Mouse (Mus musculus): ENCODE data around the gene Ndufa8. TPM values are rescaled to one million over a fixed set of nuclear protein-coding genes. Genes with fewer than 3 reads are reported as not detected.

The Ndufa8 gene
- polyA plus RNA-seq, 1 experiment from 2014 or later = 239 TPM

GRCm38 (mm10) chr2:36032884-36033283, 16.3 kb downstream of the Ndufa8 start:
- Histone ChIP-seq H3K4me1 (replicated peaks; ENCODE audit: control insufficient read depth, insufficient read depth, low read length) (peaks cover 2% of the 10 kb centered on the region; the same call in 1 of the 2 replicates), H3K36me3 (ENCODE audit: control insufficient read depth, insufficient read depth, low read length) (peaks cover 7% of the 10 kb centered on the region), H3K27ac (ENCODE audit: low read length) (no peak overlapping the region), H3K27me3 (ENCODE audit: control insufficient read depth, insufficient read depth, low read depth, low read length) (no peaks in the 10 kb centered on the region), H3K4me2 (ENCODE audit: low read depth, low read length) (no peak overlapping the region), H3K9me3 (ENCODE audit: control insufficient read depth, low read length) (no peaks in the 10 kb centered on the region), H3K4me3 (ENCODE audit: low read length) (no peak overlapping the region), H3K9ac (ENCODE audit: low read length) (no peak overlapping the region)
- peak; percentile 56; the same call in 1 of the 2 replicates for ATAC-seq (ENCODE audit: low read depth)
- WGBS = 66% methylated on average over 7 of the region's 7 CpGs

DNA sequence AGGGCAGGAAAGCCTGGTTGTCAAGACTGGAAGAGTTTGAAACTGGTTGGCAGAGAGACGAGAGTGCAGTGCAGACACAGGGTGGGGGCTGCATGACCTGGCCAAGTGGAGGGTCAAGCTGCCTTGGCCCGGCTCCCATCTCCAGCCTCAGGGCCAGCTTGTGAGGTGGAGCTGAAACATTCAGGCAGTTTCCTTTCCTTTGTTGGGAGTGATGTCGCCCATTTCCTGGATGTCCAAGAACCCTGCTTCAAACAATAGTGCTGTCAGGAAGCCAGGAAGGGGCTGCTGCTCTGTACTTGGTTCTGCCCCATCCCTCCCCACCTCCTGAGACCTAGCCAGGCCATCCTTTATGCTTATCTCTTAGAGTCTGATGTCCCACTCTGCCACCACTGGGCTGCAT, 25.9 kb downstream of the Ndufa8 start:
- Histone ChIP-seq H3K27ac (ENCODE audit: low read length) (no peak overlapping the region), H3K4me3 (ENCODE audit: low read length) (no peak overlapping the region), H3K4me2 (ENCODE audit: low read depth, low read length) (no peak overlapping the region), H3K4me1 (replicated peaks; ENCODE audit: control insufficient read depth, insufficient read depth, low read length) (no peaks in the 10 kb centered on the region), H3K9me3 (ENCODE audit: control insufficient read depth, low read length) (no peaks in the 10 kb centered on the region), H3K36me3 (ENCODE audit: control insufficient read depth, insufficient read depth, low read length) (no peaks in the 10 kb centered on the region), H3K27me3 (ENCODE audit: control insufficient read depth, insufficient read depth, low read depth, low read length) (no peaks in the 10 kb centered on the region), H3K9ac (ENCODE audit: low read length) (no peak overlapping the region)
- 43% methylated on average over 3 of the region's 3 CpGs for WGBS
- ATAC-seq (ENCODE audit: low read depth) = peak; percentile 90

- H3K9ac ChIP-seq (ENCODE audit: low read length) = no peak overlapping the region
- no peaks in the 10 kb centered on the region for H3K36me3 ChIP-seq (ENCODE audit: control insufficient read depth, insufficient read depth, low read length)
- H3K4me3 ChIP-seq (ENCODE audit: low read length) = peak overlapping the region; percentile 17; the same call in 1 of the 2 replicates
- H3K27ac ChIP-seq (ENCODE audit: low read length) = no peak overlapping the region
- no peaks in the 10 kb centered on the region for H3K27me3 ChIP-seq (ENCODE audit: control insufficient read depth, insufficient read depth, low read depth, low read length)
- WGBS = 8% methylated on average over 31 of the region's 32 CpGs
- H3K4me2 ChIP-seq (ENCODE audit: low read depth, low read length) = peak overlapping the region; percentile 46
- peak; percentile 64 for ATAC-seq (ENCODE audit: low read depth)
- H3K9me3 ChIP-seq (ENCODE audit: control insufficient read depth, low read length) = no peaks in the 10 kb centered on the region
- no peaks in the 10 kb centered on the region for H3K4me1 ChIP-seq (replicated peaks; ENCODE audit: control insufficient read depth, insufficient read depth, low read length)
These were observed 27.6 kb downstream of the Ndufa8 start for GRCm38 (mm10) chr2:36021385-36022159.

DNA sequence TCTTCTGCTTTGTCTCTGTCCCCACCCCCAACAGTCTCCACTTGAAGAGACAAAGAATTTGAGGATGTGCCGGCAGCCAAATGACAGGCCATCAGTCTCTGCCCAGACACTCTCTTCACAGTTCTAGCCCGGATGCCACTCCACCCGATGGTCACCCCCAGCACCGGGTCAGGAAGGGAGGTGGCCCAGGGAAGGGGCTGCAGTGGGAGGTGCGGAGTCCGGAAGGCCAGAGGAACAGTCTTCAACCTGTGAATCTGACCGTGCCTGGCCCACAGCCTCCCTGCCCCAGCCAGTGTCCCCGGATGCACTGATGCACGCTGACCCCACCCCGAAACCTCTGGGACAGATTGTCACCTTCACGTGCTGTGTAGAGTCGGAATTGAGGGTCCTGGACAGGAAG, 36.2 kb downstream of the Ndufa8 start:
- no peak overlapping the region for H3K9ac ChIP-seq (ENCODE audit: low read length)
- H3K36me3 ChIP-seq (ENCODE audit: control insufficient read depth, insufficient read depth, low read length) = no peaks in the 10 kb centered on the region
- H3K9me3 ChIP-seq (ENCODE audit: control insufficient read depth, low read length) = no peaks in the 10 kb centered on the region
- no peak overlapping the region for H3K27ac ChIP-seq (ENCODE audit: low read length)
- H3K27me3 ChIP-seq (ENCODE audit: control insufficient read depth, insufficient read depth, low read depth, low read length) = peaks cover 6% of the 10 kb centered on the region
- ATAC-seq (ENCODE audit: low read depth) = peak; percentile 70
- 41% methylated on average over 12 of the region's 12 CpGs for WGBS
- peaks cover 7% of the 10 kb centered on the region for H3K4me1 ChIP-seq (replicated peaks; ENCODE audit: control insufficient read depth, insufficient read depth, low read length)
- no peak overlapping the region for H3K4me3 ChIP-seq (ENCODE audit: low read length)
- H3K4me2 ChIP-seq (ENCODE audit: low read depth, low read length) = no peak overlapping the region

- Histone ChIP-seq H3K4me1 (replicated peaks; ENCODE audit: control insufficient read depth, insufficient read depth, low read length) (peaks cover 7% of the 10 kb centered on the region), H3K27me3 (ENCODE audit: control insufficient read depth, insufficient read depth, low read depth, low read length) (peaks cover 6% of the 10 kb centered on the region), H3K9me3 (ENCODE audit: control insufficient read depth, low read length) (no peaks in the 10 kb centered on the region), H3K4me2 (ENCODE audit: low read depth, low read length) (peak overlapping the region; percentile 75), H3K9ac (ENCODE audit: low read length) (peak overlapping the region; percentile 58), H3K4me3 (ENCODE audit: low read length) (peak overlapping the region; percentile 47), H3K27ac (ENCODE audit: low read length) (no peak overlapping the region), H3K36me3 (ENCODE audit: control insufficient read depth, insufficient read depth, low read length) (no peaks in the 10 kb centered on the region)
- 0 out of 2 replicates have a peak, but pooled peaks have one; percentile 8 for ATAC-seq (ENCODE audit: low read depth)
- under 1% methylated on average over 42 of the region's 44 CpGs for WGBS
These were observed 37.8 kb downstream of the Ndufa8 start for GRCm38 (mm10) chr2:36011331-36011825.

- no peak overlapping the region for H3K9ac ChIP-seq (ENCODE audit: low read length)
- H3K36me3 ChIP-seq (ENCODE audit: control insufficient read depth, insufficient read depth, low read length) = no peaks in the 10 kb centered on the region
- no peak for ATAC-seq (ENCODE audit: low read depth)
- H3K27me3 ChIP-seq (ENCODE audit: control insufficient read depth, insufficient read depth, low read depth, low read length) = peaks cover 6% of the 10 kb centered on the region
- H3K27ac ChIP-seq (ENCODE audit: low read length) = no peak overlapping the region
- H3K4me1 ChIP-seq (replicated peaks; ENCODE audit: control insufficient read depth, insufficient read depth, low read length) = peaks cover 7% of the 10 kb centered on the region
- H3K4me2 ChIP-seq (ENCODE audit: low read depth, low read length) = peak overlapping the region; percentile 75
- WGBS = 50% methylated on average over 8 of the region's 8 CpGs
- H3K4me3 ChIP-seq (ENCODE audit: low read length) = no peak overlapping the region
- H3K9me3 ChIP-seq (ENCODE audit: control insufficient read depth, low read length) = no peaks in the 10 kb centered on the region
These were observed 38.6 kb downstream of the Ndufa8 start for GRCm38 (mm10) chr2:36010579-36010978.

- H3K9me3 ChIP-seq (ENCODE audit: control insufficient read depth, low read length) = no peaks in the 10 kb centered on the region
- peak; percentile 51; the same call in 1 of the 2 replicates for ATAC-seq (ENCODE audit: low read depth)
- WGBS = 20% methylated on average over 4 of the region's 4 CpGs
- peaks cover 6% of the 10 kb centered on the region for H3K27me3 ChIP-seq (ENCODE audit: control insufficient read depth, insufficient read depth, low read depth, low read length)
- H3K4me1 ChIP-seq (replicated peaks; ENCODE audit: control insufficient read depth, insufficient read depth, low read length) = peaks cover 7% of the 10 kb centered on the region
- H3K4me3 ChIP-seq (ENCODE audit: low read length) = no peak overlapping the region
- H3K36me3 ChIP-seq (ENCODE audit: control insufficient read depth, insufficient read depth, low read length) = no peaks in the 10 kb centered on the region
- no peak overlapping the region for H3K4me2 ChIP-seq (ENCODE audit: low read depth, low read length)
- H3K9ac ChIP-seq (ENCODE audit: low read length) = no peak overlapping the region
- H3K27ac ChIP-seq (ENCODE audit: low read length) = no peak overlapping the region
These were observed 39.8 kb downstream of the Ndufa8 start for GRCm38 (mm10) chr2:36009386-36009785.

- Histone ChIP-seq H3K4me3 (ENCODE audit: low read length) (no peak overlapping the region), H3K9ac (ENCODE audit: low read length) (no peak overlapping the region), H3K27ac (ENCODE audit: low read length) (no peak overlapping the region), H3K27me3 (ENCODE audit: control insufficient read depth, insufficient read depth, low read depth, low read length) (peaks cover 6% of the 10 kb centered on the region), H3K36me3 (ENCODE audit: control insufficient read depth, insufficient read depth, low read length) (no peaks in the 10 kb centered on the region), H3K4me1 (replicated peaks; ENCODE audit: control insufficient read depth, insufficient read depth, low read length) (peaks cover 7% of the 10 kb centered on the region), H3K9me3 (ENCODE audit: control insufficient read depth, low read length) (no peaks in the 10 kb centered on the region), H3K4me2 (ENCODE audit: low read depth, low read length) (no peak overlapping the region)
- ATAC-seq (ENCODE audit: low read depth) = no peak
- 13% methylated on average over 1 of the region's 1 CpGs for WGBS
These were observed 41.1 kb downstream of the Ndufa8 start for GRCm38 (mm10) chr2:36008071-36008470.

GRCm38 (mm10) chr2:36002188-36002587, 47.0 kb downstream of the Ndufa8 start:
- H3K27ac ChIP-seq (ENCODE audit: low read length) = no peak overlapping the region
- no peak overlapping the region for H3K9ac ChIP-seq (ENCODE audit: low read length)
- H3K9me3 ChIP-seq (ENCODE audit: control insufficient read depth, low read length) = no peaks in the 10 kb centered on the region
- no peak overlapping the region for H3K4me3 ChIP-seq (ENCODE audit: low read length)
- no peak overlapping the region for H3K4me2 ChIP-seq (ENCODE audit: low read depth, low read length)
- H3K36me3 ChIP-seq (ENCODE audit: control insufficient read depth, insufficient read depth, low read length) = no peaks in the 10 kb centered on the region
- no peaks in the 10 kb centered on the region for H3K27me3 ChIP-seq (ENCODE audit: control insufficient read depth, insufficient read depth, low read depth, low read length)
- no peak for ATAC-seq (ENCODE audit: low read depth)
- WGBS = 46% methylated on average over 6 of the region's 6 CpGs
- H3K4me1 ChIP-seq (replicated peaks; ENCODE audit: control insufficient read depth, insufficient read depth, low read length) = no peaks in the 10 kb centered on the region

Measured in lung, embryonic 16.5 days (tissue).